31 mouse cellular contexts compared by ENCODE assay signal in the genomic region with DNA sequence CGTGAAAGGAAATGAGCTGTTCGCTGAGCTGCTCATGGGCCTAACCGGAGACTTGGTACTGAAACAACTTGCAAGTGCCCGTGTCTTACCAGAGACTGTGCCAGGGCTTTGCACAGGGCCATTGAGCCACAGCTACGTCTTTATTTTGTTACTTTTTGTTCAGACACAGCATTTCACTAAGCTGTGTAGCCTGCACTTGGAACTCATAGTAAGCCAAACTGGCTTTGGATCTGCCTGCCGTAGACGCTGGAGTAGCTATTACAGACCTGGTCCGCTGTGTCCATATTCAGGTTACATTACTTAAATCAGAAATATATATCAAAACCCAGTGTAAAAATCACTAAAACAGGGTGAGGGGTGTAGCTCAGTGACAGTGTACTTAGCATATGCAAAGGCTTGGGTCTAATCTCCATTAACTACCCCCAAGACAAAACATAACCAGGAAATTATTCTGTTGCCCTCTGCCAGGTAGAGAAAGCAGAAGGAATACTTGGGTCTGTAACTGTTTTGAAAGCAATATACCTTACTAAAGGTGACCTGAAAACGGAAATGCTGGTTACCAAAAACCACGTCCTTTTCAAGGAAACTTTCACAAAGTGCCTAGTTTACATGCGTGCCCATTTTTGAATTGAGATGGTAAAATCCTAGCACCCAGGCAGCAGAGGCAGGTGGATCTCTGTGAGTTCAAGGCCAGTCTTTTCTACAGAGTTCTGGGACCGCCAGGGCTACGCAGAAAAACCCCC.
"Had no signal": no experiment of that assay in that cellular context is flagged by ENCODE, and none has a peak within 500 bp of the region (broad histone marks: within the 10 kb centered on the region; RNA-seq: fewer than 3 reads in every experiment).

No protein-coding gene starts in this region.

- H3K4me3 ChIP-seq: limb, embryonic 10.5 days; limb, embryonic 12.5 days; limb, embryonic 13.5 days; limb, embryonic 15.5 days; liver, embryonic 12.5 days; liver, embryonic 13.5 days; liver, embryonic 15.5 days; lung, embryonic 15.5 days; megakaryocyte, embryonic 14.5 days; midbrain, embryonic 10.5 days; midbrain, embryonic 12.5 days; midbrain, embryonic 13.5 days; midbrain, embryonic 15.5 days; myocyte; neural tube, embryonic 12.5 days had no signal

- H3K27me3 ChIP-seq: limb, embryonic 12.5 days; limb, embryonic 13.5 days; limb, embryonic 15.5 days; liver, embryonic 12.5 days; liver, embryonic 13.5 days; liver, embryonic 15.5 days; lung, embryonic 15.5 days; midbrain, embryonic 12.5 days; midbrain, embryonic 13.5 days; midbrain, embryonic 15.5 days; neural tube, embryonic 12.5 days had no signal

- H3K9me3 ChIP-seq: limb, embryonic 10.5 days; limb, embryonic 12.5 days; limb, embryonic 13.5 days; limb, embryonic 15.5 days; liver, embryonic 12.5 days; liver, embryonic 13.5 days; liver, embryonic 15.5 days; lung, embryonic 15.5 days; megakaryocyte, embryonic 14.5 days; midbrain, embryonic 10.5 days; midbrain, embryonic 12.5 days; midbrain, embryonic 13.5 days; midbrain, embryonic 15.5 days; neural tube, embryonic 12.5 days had no signal

- H3K4me1 ChIP-seq: liver, embryonic 12.5 days; liver, embryonic 13.5 days; liver, embryonic 15.5 days; lung, embryonic 15.5 days; midbrain, embryonic 10.5 days; midbrain, embryonic 12.5 days; midbrain, embryonic 13.5 days; midbrain, embryonic 15.5 days; neural tube, embryonic 12.5 days had no signal

- H3K27ac ChIP-seq: limb, embryonic 10.5 days; limb, embryonic 12.5 days; limb, embryonic 13.5 days; limb, embryonic 15.5 days; liver, embryonic 12.5 days; liver, embryonic 13.5 days; liver, embryonic 14.5 days; liver, embryonic 15.5 days; lung, embryonic 15.5 days; macrophage; midbrain, embryonic 10.5 days; midbrain, embryonic 12.5 days; midbrain, embryonic 13.5 days; midbrain, embryonic 15.5 days; neural tube, embryonic 12.5 days had no signal

- ATAC-seq: liver, embryonic 12.5 days; liver, postnatal 0 days; lung, postnatal 0 days; midbrain, embryonic 13.5 days; midbrain, embryonic 15.5 days; midbrain, embryonic 16.5 days had no signal

- H3K4me2 ChIP-seq: limb, embryonic 12.5 days; limb, embryonic 13.5 days; limb, embryonic 15.5 days; liver, embryonic 11.5 days; liver, embryonic 12.5 days; liver, embryonic 13.5 days; liver, embryonic 15.5 days; lung, embryonic 14.5 days; lung, embryonic 15.5 days; midbrain, embryonic 11.5 days; midbrain, embryonic 12.5 days; midbrain, embryonic 13.5 days; midbrain, embryonic 15.5 days; neural tube, embryonic 12.5 days had no signal

- H3K9ac ChIP-seq: limb, embryonic 12.5 days; limb, embryonic 13.5 days; limb, embryonic 15.5 days; liver, embryonic 12.5 days; liver, embryonic 13.5 days; liver, embryonic 14.5 days; liver, embryonic 15.5 days; liver, postnatal 0 days; lung, embryonic 14.5 days; lung, embryonic 15.5 days; midbrain, embryonic 12.5 days; midbrain, embryonic 13.5 days; midbrain, embryonic 15.5 days; neural tube, embryonic 12.5 days had no signal

- DNase-seq: left cerebral cortex, postnatal 4 days; liver; liver, embryonic 13.5 days; liver, postnatal 0 days; lung, adult 18-20 months; lung, adult 2 months; lung, embryonic 14.5 days; lung, postnatal 10 days; lung, postnatal 14 days; lung, postnatal 36 days; midbrain, embryonic 14.5 days had no signal
